Mouse (Mus musculus): Measurements from ENCODE around the gene Otp.

Otp gene

DNA sequence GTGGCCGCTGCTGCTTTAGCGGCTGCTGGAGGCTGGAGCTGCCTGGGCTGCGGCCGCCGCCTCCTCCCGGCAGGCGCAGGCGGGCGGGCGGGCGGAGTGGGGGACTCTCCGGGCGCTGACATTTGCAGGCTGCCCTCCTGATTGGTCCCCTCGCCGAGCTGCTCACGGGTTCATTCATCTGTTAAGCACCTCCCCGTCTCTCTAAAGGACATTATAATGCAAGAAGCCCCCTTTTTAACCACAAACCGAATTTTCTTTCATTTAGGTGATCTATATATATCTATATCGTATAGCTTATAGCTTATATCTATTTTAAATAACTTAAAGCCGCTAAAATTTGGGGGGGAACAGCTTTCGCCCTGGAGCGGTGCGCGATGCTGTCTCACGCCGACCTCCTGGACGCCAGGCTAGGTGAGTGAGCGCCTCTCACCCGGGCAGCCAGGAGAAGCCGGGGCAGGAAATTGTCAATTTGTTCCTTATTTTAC is at the start of gene Otp:
TSS of gene Otp (plus strand) at position 207 of the 485 bp plus-strand sequence.
- DNase-seq (ENCODE audit: low spot score in 2 of 2) = no peak

- no peak for DNase-seq (ENCODE audit: low spot score in 2 of 2)
These were observed 49.0 kb upstream of the Otp start for GRCm38 (mm10) chr13:94826389-94826788.

- no peak for DNase-seq (ENCODE audit: low spot score in 2 of 2)
These were observed 48.4 kb upstream of the Otp start for GRCm38 (mm10) chr13:94826986-94827385.

DNA sequence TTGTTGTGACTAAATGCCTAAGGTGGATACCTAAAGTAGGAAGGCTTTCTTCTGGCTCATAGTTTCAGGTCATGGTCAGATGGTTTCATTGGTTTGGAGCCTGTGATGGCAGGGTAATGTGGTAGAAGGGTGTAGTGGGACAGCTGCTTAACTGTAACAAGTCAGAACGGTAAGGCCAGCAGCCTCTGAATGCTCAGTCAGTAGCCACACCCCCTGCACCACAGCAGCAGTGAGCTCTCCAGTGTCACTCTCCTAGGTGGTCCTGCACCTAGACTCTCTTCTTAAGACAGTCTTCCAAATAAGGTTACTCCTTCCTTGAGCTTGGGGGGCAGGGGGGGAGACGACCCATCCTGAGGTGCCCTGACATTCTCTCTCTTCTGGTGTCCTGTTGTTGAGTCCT is 47.6 kb upstream of the Otp start:
- no peak for DNase-seq (ENCODE audit: low spot score in 2 of 2)

- DNase-seq (ENCODE audit: low spot score in 2 of 2) = no peak
These were observed 37.2 kb upstream of the Otp start for GRCm38 (mm10) chr13:94838047-94838720.

GRCm38 (mm10) chr13:94838756-94839337 is 36.6 kb upstream of the Otp start:
- DNase-seq (ENCODE audit: low spot score in 2 of 2) = no peak

DNA sequence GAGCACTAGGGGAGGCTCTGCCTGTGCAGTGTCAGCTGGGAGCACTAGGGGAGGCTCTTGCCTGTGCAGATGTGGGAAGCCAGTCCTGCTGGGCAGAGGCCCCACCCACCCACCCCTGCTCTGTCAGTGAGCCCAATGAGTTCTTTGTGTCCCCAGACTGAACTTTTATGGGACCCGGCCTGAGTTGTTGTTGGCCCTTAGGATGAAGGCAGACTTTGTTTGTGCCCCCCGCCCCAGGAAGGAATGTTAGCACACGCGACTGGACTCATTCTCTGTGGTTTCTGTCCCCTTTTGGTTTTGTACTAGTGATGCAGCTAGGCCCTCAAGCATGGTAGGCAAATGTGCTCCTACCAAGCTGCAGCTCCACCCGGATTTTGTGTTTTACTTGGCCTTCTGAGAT is 32.2 kb upstream of the Otp start:
- no peak for DNase-seq (ENCODE audit: low spot score in 2 of 2)

DNA sequence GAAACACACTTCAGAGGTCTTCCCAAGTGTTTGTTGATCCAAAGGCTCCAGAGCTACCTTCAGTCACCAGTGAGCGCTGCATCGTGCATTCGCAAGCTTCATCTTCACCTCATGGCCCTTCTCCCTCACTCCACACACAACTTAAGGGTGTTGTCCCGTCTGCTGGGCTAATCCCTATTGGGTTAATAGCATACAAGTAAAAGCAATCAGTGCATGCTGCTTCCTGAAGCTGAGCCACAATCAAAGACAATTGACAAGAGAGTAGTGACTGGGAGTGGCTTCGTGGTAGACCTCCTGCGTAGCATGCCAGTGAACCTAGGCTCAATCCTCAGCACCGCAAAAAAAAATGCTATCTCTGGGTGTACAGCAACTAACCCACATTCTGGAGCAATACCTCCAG is 27.5 kb upstream of the Otp start:
- DNase-seq (ENCODE audit: low spot score in 2 of 2) = no peak

GRCm38 (mm10) chr13:94849351-94849750 is 26.1 kb upstream of the Otp start:
- DNase-seq (ENCODE audit: low spot score in 2 of 2) = no peak

DNA sequence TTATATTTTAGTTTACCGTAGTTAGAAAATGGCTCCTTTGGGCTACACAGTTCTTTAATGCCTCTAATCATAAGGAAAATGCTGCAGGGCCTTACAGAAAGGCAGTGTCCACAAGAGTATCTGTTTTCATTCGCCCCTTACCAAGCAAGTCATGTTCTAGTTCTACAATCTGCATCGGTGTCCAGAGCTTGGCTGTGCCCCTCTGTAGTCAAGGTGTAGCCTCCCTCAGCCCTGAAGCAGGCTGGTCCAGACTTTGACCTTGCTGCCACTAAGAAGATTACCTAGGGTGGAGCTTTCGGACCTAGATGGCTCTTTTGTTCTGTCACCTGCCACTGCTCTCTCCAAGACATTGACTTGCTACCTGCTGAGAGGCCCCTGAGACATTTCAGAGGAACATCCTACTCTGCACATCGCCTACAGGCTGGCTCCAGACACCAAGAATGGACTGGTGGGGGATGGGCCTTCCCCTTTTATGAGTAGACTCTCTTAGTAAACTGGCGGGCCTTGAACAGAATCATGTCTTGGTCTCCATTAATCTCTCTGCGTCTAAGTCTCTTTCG is 17.3 kb upstream of the Otp start:
- DNase-seq (ENCODE audit: low spot score in 2 of 2) = no peak

GRCm38 (mm10) chr13:94859256-94859655 is 16.1 kb upstream of the Otp start:
- no peak for DNase-seq (ENCODE audit: low spot score in 2 of 2)

DNA sequence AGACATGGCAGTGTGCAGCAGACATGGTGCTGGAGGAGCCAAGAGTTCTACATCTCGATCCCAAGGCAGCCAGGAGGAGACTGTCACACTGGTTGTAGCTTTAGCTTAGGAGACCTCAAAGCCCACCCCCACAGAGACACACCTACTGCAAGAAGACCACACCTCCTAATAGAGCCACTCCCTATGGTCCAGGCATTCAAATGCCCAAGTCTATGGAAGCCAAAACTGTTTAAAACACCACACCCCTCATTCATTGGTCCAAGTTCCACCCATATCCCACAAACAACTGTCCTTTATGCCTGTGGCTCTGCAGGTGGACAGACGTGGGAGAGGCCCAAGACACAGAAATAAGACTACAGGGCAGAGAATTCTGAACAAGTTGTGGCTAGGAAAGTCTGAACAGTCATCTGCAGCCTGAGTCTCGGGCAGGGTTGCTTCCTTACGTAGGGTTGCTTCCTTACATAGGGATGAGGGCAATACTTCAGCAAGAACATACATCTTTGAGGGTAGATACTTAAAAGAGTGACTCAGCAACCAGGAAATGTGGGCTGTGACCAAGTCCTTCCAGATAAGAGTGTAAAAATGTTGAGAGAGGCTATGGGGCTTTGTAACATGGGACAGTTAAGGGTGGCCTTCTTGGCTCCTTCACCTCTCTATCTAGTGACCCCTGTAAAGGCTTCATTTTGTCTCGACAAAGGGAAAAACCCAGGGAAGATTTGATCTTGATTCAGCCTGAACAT is 12.7 kb upstream of the Otp start:
- DNase-seq (ENCODE audit: low spot score in 2 of 2) = no peak

DNA sequence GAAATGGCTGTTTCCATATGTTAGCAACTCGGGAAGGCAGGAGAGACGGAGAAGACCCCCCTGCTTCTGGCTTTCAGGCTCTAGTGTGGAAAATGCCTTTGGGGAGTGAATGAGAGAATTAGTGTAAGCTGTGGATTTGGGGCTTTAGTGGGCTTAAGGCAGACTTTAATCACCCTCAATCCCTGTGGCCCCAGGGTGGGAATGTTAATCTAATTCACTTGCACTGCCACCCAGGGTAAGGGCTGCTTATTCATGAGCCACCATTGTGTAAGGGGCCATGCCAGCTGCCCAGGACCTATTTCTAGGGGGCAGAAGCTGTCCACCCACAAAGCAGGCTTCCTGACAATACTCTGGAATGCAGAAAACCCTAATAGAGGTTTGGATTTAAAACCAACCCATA is 8.5 kb upstream of the Otp start:
- DNase-seq (ENCODE audit: low spot score in 2 of 2) = no peak

DNA sequence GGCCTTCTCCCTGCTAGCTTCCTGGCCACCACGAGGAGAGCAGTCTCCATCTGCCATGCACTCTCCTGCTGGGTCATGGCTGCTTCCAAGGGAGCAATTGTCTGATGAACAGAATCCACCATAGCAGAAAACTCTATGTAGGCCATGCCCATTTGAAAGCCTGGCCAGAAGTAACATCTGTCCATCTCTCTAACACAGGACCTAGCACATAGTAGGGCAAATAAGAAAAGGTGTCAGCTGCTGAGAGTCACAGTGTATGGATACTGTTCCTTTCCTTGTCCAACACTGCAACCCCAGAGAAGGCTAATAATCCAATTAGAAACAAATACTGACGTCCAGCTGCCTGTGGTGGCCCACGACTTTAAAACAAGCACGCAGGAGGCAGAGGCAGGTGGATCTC is 7.6 kb upstream of the Otp start:
- DNase-seq (ENCODE audit: low spot score in 2 of 2) = no peak

- DNase-seq (ENCODE audit: low spot score in 2 of 2) = peak in 1 of 2 experiments; percentile 12
These were observed 6.9 kb upstream of the Otp start for GRCm38 (mm10) chr13:94868478-94868950.

DNA sequence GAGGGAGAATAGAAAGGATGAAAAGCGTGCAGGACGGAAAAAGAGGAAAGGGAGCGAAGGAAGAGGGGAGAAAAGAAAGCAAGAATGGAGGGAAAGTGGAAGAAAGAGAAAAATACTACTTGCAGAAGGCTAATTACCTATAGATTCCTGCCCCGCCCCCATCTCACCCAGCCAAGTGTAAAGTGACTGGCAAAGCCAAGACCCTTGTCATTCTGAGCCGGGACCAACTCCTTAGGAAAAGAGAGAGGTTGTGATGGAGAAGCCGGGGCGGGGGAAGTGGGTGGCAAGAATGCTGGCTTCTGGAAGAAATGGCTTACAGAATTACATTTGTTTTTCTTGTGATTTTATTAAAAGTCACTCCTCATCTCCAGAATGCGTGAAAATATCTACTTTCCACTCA is 5.9 kb upstream of the Otp start:
- DNase-seq (ENCODE audit: low spot score in 2 of 2) = no peak

- no peak for DNase-seq (ENCODE audit: low spot score in 2 of 2)
These were observed 5.3 kb upstream of the Otp start for GRCm38 (mm10) chr13:94870071-94870460.

DNA sequence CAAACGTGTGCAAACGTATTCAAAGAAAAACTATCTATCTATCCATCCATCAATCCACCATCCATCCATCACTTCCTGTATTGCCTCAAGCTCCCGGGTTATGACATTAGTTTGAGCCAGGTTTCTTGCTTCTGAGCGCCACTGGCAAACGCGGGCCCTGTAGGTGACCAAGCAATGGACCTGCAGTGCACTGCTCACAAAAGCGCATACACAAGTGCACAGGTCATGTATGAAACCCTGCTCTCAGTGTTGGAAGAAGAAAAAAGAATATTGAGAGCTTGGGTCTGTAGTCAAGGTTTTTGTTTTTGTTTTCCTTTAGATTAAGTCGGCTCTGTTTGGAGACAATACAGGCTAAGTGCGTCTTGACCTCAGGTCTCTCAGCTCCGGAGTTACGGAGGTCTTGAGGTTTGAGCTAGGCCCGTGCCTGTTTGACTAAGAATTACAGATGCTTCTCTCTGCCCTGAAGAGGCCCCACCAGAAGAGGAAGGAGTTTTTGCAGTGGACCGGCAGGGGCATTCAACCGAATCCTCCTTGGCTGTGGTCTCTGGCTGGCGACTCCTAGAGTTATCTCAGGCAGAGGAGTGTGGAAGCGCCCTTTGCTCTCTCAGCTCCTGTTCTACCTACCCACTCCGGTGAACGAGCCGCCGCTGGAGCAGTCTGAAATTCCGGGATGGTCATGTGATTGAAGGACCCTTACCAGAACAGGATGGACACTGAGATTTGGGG is 4.8 kb upstream of the Otp start:
- no peak for DNase-seq (ENCODE audit: low spot score in 2 of 2)

DNA sequence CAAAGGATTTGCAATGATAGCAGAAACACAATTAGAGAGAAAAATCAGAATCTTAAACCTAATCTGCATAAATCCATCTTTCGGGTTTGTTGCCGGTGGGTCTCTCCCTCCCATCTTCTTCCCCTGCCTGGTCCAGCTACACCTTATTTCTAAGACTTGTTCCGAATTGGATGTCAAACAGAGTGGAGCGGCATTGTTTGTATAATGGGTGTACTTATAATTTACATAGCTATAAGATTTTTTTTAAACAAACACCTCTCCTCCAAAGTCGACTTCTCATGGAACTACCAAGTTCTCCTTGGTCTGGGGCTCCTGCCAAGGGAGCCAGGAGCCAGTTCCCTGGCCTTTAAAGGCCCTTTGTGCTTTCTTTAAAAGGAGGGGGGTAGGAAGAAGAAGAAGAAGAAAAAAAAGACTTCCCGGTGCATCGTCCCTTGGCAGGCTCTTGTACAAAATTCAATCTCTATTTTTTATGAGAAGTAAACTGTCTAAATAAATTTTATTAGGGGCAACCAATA is 3.5 kb upstream of the Otp start:
- DNase-seq (ENCODE audit: low spot score in 2 of 2) = no peak

GRCm38 (mm10) chr13:94872439-94872838 is 3.0 kb upstream of the Otp start:
- no peak for DNase-seq (ENCODE audit: low spot score in 2 of 2)

Measured in urinary bladder, postnatal 36 days (tissue).